Mouse (Mus musculus): ENCODE results near the gene Picalm. TPM values are rescaled to one million over a fixed set of nuclear protein-coding genes. Genes with fewer than 3 reads are reported as not detected.
"Not testable (repeated sequence)": the region's sequence is repeated elsewhere in the genome, so short reads cannot be mapped to it uniquely, and the experiment has no call there.

The Picalm gene
- polyA plus RNA-seq, 1 experiment from 2014 or later = 41.5 TPM

- ATAC-seq (ENCODE audit: low FRiP score) = no peak
- 83% methylated on average over 5 of the region's 5 CpGs for WGBS
- Histone ChIP-seq H3K4me1 (no peaks in the 10 kb centered on the region; the same call in 1 of the 2 replicates), H3K9me3 (replicated peaks) (no peaks in the 10 kb centered on the region), H3K27ac (replicated peaks) (no peak overlapping the region), H3K9ac (replicated peaks) (no peak overlapping the region), H3K36me3 (no peaks in the 10 kb centered on the region), H3K27me3 (replicated peaks) (no peaks in the 10 kb centered on the region), H3K4me2 (no peak overlapping the region), H3K4me3 (replicated peaks) (no peak overlapping the region)
These were observed 88.1 kb downstream of the Picalm start for GRCm38 (mm10) chr7:90218122-90218521.

DNA sequence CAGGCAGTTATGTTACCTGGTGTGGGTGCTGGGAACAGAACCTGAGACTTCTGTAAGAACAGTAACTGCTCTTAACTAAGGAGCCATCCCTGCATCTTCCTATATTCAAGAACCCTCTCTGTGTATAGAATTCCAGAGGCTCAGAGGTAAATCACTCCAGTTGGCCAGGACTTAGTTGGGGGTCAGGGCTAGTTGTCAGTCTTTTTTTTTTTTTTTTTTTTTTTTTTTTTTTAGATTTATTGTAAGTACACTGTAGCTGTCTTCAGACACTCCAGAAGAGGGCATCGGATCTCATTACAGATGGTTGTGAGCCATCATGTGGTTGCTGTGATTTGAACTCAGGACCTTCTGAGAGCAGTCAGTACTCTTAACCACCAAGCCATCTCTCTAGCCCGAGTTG is 91.5 kb downstream of the Picalm start:
- no peaks in the 10 kb centered on the region for H3K36me3 ChIP-seq
- H3K4me1 ChIP-seq = no peaks in the 10 kb centered on the region; the same call in 1 of the 2 replicates
- no peaks in the 10 kb centered on the region for H3K9me3 ChIP-seq (replicated peaks)
- H3K27ac ChIP-seq (replicated peaks) = no peak overlapping the region
- no peak overlapping the region for H3K4me2 ChIP-seq
- ATAC-seq (ENCODE audit: low FRiP score) = no peak
- H3K27me3 ChIP-seq (replicated peaks) = no peaks in the 10 kb centered on the region
- no peak overlapping the region for H3K9ac ChIP-seq (replicated peaks)
- WGBS = 90% methylated on average over 2 of the region's 2 CpGs
- no peak overlapping the region for H3K4me3 ChIP-seq (replicated peaks)

DNA sequence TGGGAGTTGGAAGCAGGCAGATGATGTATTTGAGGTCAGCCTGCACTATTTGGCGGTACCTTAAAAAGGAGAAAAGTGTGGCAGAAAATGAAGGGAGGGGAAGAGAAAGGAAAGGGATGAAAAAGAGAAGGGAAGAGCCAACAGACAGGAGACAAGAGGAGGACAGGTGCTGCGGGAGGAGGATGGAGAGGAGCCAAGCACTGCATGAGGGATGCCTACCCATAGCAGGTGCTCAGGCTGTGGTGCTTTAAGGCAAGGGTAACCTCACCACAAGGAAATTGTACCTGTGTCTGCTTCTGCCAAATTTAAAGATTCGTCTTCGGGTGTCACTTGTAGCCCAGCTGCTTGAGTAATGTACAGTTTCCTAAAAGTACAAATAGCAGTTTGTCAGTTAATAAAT is 98.1 kb downstream of the Picalm start:
- 94% methylated on average over 4 of the region's 4 CpGs for WGBS
- no peak for ATAC-seq (ENCODE audit: low FRiP score)
- Histone ChIP-seq H3K27me3 (replicated peaks) (no peaks in the 10 kb centered on the region), H3K36me3 (no peaks in the 10 kb centered on the region), H3K9ac (replicated peaks) (no peak overlapping the region), H3K4me2 (no peak overlapping the region), H3K27ac (replicated peaks) (no peak overlapping the region), H3K4me3 (replicated peaks) (no peak overlapping the region), H3K9me3 (replicated peaks) (no peaks in the 10 kb centered on the region), H3K4me1 (no peaks in the 10 kb centered on the region)

GRCm38 (mm10) chr7:90228884-90229283 is 98.9 kb downstream of the Picalm start:
- ATAC-seq (ENCODE audit: low FRiP score); H3K27ac ChIP-seq (replicated peaks); H3K9ac ChIP-seq (replicated peaks); H3K4me3 ChIP-seq (replicated peaks); H3K9me3 ChIP-seq (replicated peaks); H3K27me3 ChIP-seq (replicated peaks); H3K36me3 ChIP-seq; H3K4me2 ChIP-seq; H3K4me1 ChIP-seq: not testable (repeated sequence)

GRCm38 (mm10) chr7:90231431-90231830 is 101.4 kb downstream of the Picalm start:
- no peaks in the 10 kb centered on the region for H3K9me3 ChIP-seq (replicated peaks)
- no peaks in the 10 kb centered on the region for H3K27me3 ChIP-seq (replicated peaks)
- WGBS = 90% methylated on average over 9 of the region's 9 CpGs
- no peak for ATAC-seq (ENCODE audit: low FRiP score)
- no peaks in the 10 kb centered on the region for H3K4me1 ChIP-seq
- no peak overlapping the region for H3K27ac ChIP-seq (replicated peaks)
- H3K36me3 ChIP-seq = no peaks in the 10 kb centered on the region
- H3K4me3 ChIP-seq (replicated peaks) = no peak overlapping the region
- no peak overlapping the region for H3K9ac ChIP-seq (replicated peaks)
- H3K4me2 ChIP-seq = no peak overlapping the region

GRCm38 (mm10) chr7:90233921-90234320 is 103.9 kb downstream of the Picalm start:
- Histone ChIP-seq H3K9ac (replicated peaks) (no peak overlapping the region), H3K4me2 (no peak overlapping the region), H3K27me3 (replicated peaks) (no peaks in the 10 kb centered on the region), H3K4me1 (no peaks in the 10 kb centered on the region), H3K36me3 (no peaks in the 10 kb centered on the region), H3K4me3 (replicated peaks) (no peak overlapping the region), H3K27ac (replicated peaks) (no peak overlapping the region), H3K9me3 (replicated peaks) (no peaks in the 10 kb centered on the region)
- 71% methylated on average over 4 of the region's 4 CpGs for WGBS
- ATAC-seq (ENCODE audit: low FRiP score) = no peak

DNA sequence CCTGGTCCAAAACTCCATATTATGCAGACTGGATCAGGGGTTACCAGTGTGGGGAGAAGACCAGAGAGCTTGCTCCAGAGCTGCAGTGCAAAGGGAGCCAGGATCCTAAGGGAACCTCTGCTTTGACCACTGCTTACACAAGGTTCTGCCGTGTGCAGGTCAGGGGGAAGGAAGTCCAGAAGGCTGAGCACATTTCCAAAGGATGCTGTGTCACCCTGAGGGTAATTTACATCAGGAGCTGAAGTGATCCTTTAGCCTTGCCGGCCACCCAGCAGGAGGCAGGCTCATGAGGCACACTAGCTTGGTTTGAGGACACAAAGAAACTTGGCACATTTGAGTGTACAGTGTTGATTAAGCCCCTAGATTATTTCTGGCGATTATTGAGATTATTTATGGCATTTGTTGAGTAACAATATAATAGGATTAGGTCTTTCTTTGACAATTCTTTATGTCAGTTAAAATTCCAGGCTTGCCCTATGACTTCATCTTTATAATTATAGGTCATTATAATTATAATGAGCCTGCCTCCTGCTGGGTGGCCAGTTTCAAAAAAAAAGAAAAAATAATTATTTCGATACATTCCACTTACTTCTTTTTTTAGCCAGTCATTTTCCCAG is 106.4 kb downstream of the Picalm start:
- Histone ChIP-seq H3K36me3 (no peaks in the 10 kb centered on the region), H3K9ac (replicated peaks) (no peak overlapping the region), H3K9me3 (replicated peaks) (no peaks in the 10 kb centered on the region), H3K4me2 (no peak overlapping the region), H3K27ac (replicated peaks) (no peak overlapping the region), H3K4me1 (no peaks in the 10 kb centered on the region), H3K4me3 (replicated peaks) (no peak overlapping the region), H3K27me3 (replicated peaks) (no peaks in the 10 kb centered on the region)
- WGBS = 56% methylated on average over 4 of the region's 4 CpGs
- ATAC-seq (ENCODE audit: low FRiP score) = no peak

GRCm38 (mm10) chr7:90243151-90243550 is 113.1 kb downstream of the Picalm start:
- ATAC-seq (ENCODE audit: low FRiP score) = no peak
- Histone ChIP-seq H3K36me3 (no peaks in the 10 kb centered on the region), H3K4me3 (replicated peaks) (no peak overlapping the region), H3K4me2 (no peak overlapping the region), H3K27me3 (replicated peaks) (no peaks in the 10 kb centered on the region), H3K4me1 (no peaks in the 10 kb centered on the region), H3K9me3 (replicated peaks) (no peaks in the 10 kb centered on the region), H3K27ac (replicated peaks) (no peak overlapping the region), H3K9ac (replicated peaks) (no peak overlapping the region)
- WGBS = 88% methylated on average over 6 of the region's 6 CpGs

DNA sequence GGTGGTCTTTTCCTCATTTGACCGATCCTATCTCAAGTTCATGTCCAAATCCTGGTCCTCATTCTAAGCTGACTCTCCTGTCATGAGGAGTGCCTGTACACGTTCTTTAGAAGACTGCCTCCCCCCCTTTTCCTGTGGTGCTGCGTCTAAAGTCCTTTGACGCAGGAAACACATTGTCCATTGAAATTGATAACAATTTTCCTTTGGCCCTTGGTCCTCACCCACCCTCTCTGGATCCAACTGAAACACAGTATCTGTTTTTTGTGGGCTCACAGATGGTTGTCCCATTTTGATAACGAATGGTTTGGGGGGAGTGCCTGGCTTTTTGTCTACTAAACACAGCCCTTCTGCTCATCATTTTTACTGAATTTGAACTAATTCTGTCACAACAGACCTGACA is 113.6 kb downstream of the Picalm start:
- no peaks in the 10 kb centered on the region for H3K9me3 ChIP-seq (replicated peaks)
- WGBS = 76% methylated on average over 5 of the region's 5 CpGs
- H3K27ac ChIP-seq (replicated peaks) = no peak overlapping the region
- no peak overlapping the region for H3K9ac ChIP-seq (replicated peaks)
- no peak for ATAC-seq (ENCODE audit: low FRiP score)
- no peaks in the 10 kb centered on the region for H3K36me3 ChIP-seq
- H3K4me3 ChIP-seq (replicated peaks) = no peak overlapping the region
- H3K27me3 ChIP-seq (replicated peaks) = no peaks in the 10 kb centered on the region
- no peak overlapping the region for H3K4me2 ChIP-seq
- no peaks in the 10 kb centered on the region for H3K4me1 ChIP-seq

GRCm38 (mm10) chr7:90252946-90253345 is 122.9 kb downstream of the Picalm start:
- H3K4me2 ChIP-seq = no peak overlapping the region
- no peaks in the 10 kb centered on the region for H3K4me1 ChIP-seq
- H3K36me3 ChIP-seq = no peaks in the 10 kb centered on the region
- 81% methylated on average over 5 of the region's 5 CpGs for WGBS
- no peak overlapping the region for H3K4me3 ChIP-seq (replicated peaks)
- H3K27me3 ChIP-seq (replicated peaks) = no peaks in the 10 kb centered on the region
- no peak overlapping the region for H3K27ac ChIP-seq (replicated peaks)
- ATAC-seq (ENCODE audit: low FRiP score) = no peak
- no peaks in the 10 kb centered on the region for H3K9me3 ChIP-seq (replicated peaks)
- H3K9ac ChIP-seq (replicated peaks) = no peak overlapping the region

- Histone ChIP-seq H3K27me3 (replicated peaks) (no peaks in the 10 kb centered on the region), H3K4me1 (no peaks in the 10 kb centered on the region), H3K4me2 (no peak overlapping the region), H3K4me3 (replicated peaks) (no peak overlapping the region), H3K9ac (replicated peaks) (no peak overlapping the region), H3K27ac (replicated peaks) (no peak overlapping the region), H3K36me3 (no peaks in the 10 kb centered on the region), H3K9me3 (replicated peaks) (no peaks in the 10 kb centered on the region)
- ATAC-seq (ENCODE audit: low FRiP score) = no peak
- WGBS = 95% methylated on average over 2 of the region's 2 CpGs
These were observed 128.7 kb downstream of the Picalm start for GRCm38 (mm10) chr7:90258701-90259100.

- Histone ChIP-seq H3K9ac (replicated peaks) (no peak overlapping the region), H3K4me1 (no peaks in the 10 kb centered on the region), H3K4me3 (replicated peaks) (no peak overlapping the region), H3K4me2 (no peak overlapping the region), H3K36me3 (no peaks in the 10 kb centered on the region), H3K27me3 (replicated peaks) (no peaks in the 10 kb centered on the region), H3K27ac (replicated peaks) (no peak overlapping the region), H3K9me3 (replicated peaks) (no peaks in the 10 kb centered on the region)
- ATAC-seq (ENCODE audit: low FRiP score) = no peak
- 87% methylated on average over 2 of the region's 2 CpGs for WGBS
These were observed 129.9 kb downstream of the Picalm start for GRCm38 (mm10) chr7:90259899-90260298.

Measured in neural tube, embryonic 15.5 days (tissue).